Mouse (Mus musculus) ovary, adult 2 months (tissue): ENCODE data around the gene Gm38393. TPM values are rescaled to one million over a fixed set of nuclear protein-coding genes. Genes with fewer than 3 reads are reported as not detected.

Experiments
- polyA plus RNA-seq: library from polyadenylated mRNA; depleted of rRNA; stranded (reverse); fragments of >200 nt; gene quantifications from 2 replicates; pipeline ENCODE4 v1.2.3, GENCODE M21; 2012; rRNA removed

Gene Gm38393
- polyA plus RNA-seq, result 0.48 and 5.0 TPM in 2 replicates

GRCm38 (mm10) chr7:60004606-60005330, at the start of gene Gm38393, which contains the start of gene Snurf:
TSS of gene Gm38393 (minus strand) at chr7:60005064.
TSS of gene Snurf (minus strand) at chr7:60005049.

Other genes with a start within 250 kb of the Gm38393 start
- gene Snurf, start within 50 bp of the Gm38393 start, polyA plus RNA-seq, result not detected in 2 replicates
- gene Snrpn, start 135.2 kb upstream of the Gm38393 start, polyA plus RNA-seq, result 27.6 and 33.5 TPM in 2 replicates